Mouse (Mus musculus): ENCODE results near the gene Psmb3. TPM values are rescaled to one million over a fixed set of nuclear protein-coding genes. Genes with fewer than 3 reads are reported as not detected.

The Psmb3 gene
- polyA plus RNA-seq, 1 experiment from 2014 or later, result 247 TPM

GRCm38 (mm10) chr11:97743423-97743822 is 40.2 kb downstream of the Psmb3 start:
- H3K36me3 ChIP-seq (replicated peaks), result peaks cover 21% of the 10 kb centered on the region
- peak overlapping the region; percentile 85 for H3K9ac ChIP-seq
- H3K9me3 ChIP-seq (replicated peaks), result no peaks in the 10 kb centered on the region
- 7% methylated on average over 9 of the region's 9 CpGs for WGBS (ENCODE audit: insufficient replicate concordance)
- no peak for ATAC-seq (ENCODE audit: insufficient read depth)
- no peaks in the 10 kb centered on the region for H3K27me3 ChIP-seq
- peaks cover 31% of the 10 kb centered on the region for H3K4me1 ChIP-seq (replicated peaks)
- H3K4me3 ChIP-seq (replicated peaks), result peak overlapping the region; percentile 84
- H3K27ac ChIP-seq (replicated peaks), result peak overlapping the region; percentile 77
- peak overlapping the region; percentile 95 for H3K4me2 ChIP-seq

GRCm38 (mm10) chr11:97744063-97744717 is 41.0 kb downstream of the Psmb3 start, which contains the start of gene Pip4k2b:
TSS of gene Pip4k2b (minus strand) at chr11:97744704.
- H3K4me2 ChIP-seq, result peak within 1 kb of the TSS; percentile 95
- H3K9ac ChIP-seq, result peak within 1 kb of the TSS; percentile 88
- peak; percentile 41 for ATAC-seq (ENCODE audit: insufficient read depth)
- peaks cover 26% of the 10 kb centered on the region for H3K36me3 ChIP-seq (replicated peaks)
- peak within 1 kb of the TSS; percentile 84 for H3K4me3 ChIP-seq (replicated peaks)
- H3K4me1 ChIP-seq (replicated peaks), result peaks cover 31% of the 10 kb centered on the region
- no peaks in the 10 kb centered on the region for H3K9me3 ChIP-seq (replicated peaks)
- no peaks in the 10 kb centered on the region for H3K27me3 ChIP-seq
- WGBS (ENCODE audit: insufficient replicate concordance), result under 1% methylated on average over 63 of the region's 63 CpGs
- H3K27ac ChIP-seq (replicated peaks), result peak within 1 kb of the TSS; percentile 92

GRCm38 (mm10) chr11:97744718-97745330 is 41.6 kb downstream of the Psmb3 start:
- H3K4me2 ChIP-seq, result peak overlapping the region; percentile 95
- H3K27me3 ChIP-seq, result no peaks in the 10 kb centered on the region
- H3K36me3 ChIP-seq (replicated peaks), result peaks cover 31% of the 10 kb centered on the region
- ATAC-seq (ENCODE audit: insufficient read depth), result peak; percentile 90
- H3K9ac ChIP-seq, result peak overlapping the region; percentile 88
- H3K27ac ChIP-seq (replicated peaks), result peak overlapping the region; percentile 92
- no peaks in the 10 kb centered on the region for H3K9me3 ChIP-seq (replicated peaks)
- H3K4me1 ChIP-seq (replicated peaks), result peaks cover 31% of the 10 kb centered on the region
- WGBS (ENCODE audit: insufficient replicate concordance), result under 1% methylated on average over 45 of the region's 57 CpGs
- H3K4me3 ChIP-seq (replicated peaks), result peak overlapping the region; percentile 84

- peak overlapping the region; percentile 88 for H3K9ac ChIP-seq
- peak overlapping the region; percentile 92; the same call in 1 of the 2 replicates for H3K27ac ChIP-seq (replicated peaks)
- peak overlapping the region; percentile 84 for H3K4me3 ChIP-seq (replicated peaks)
- ATAC-seq (ENCODE audit: insufficient read depth), result no peak
- no peaks in the 10 kb centered on the region for H3K27me3 ChIP-seq
- 7% methylated on average over 13 of the region's 13 CpGs for WGBS (ENCODE audit: insufficient replicate concordance)
- H3K4me2 ChIP-seq, result peak overlapping the region; percentile 95
- H3K4me1 ChIP-seq (replicated peaks), result peaks cover 26% of the 10 kb centered on the region
- no peaks in the 10 kb centered on the region for H3K9me3 ChIP-seq (replicated peaks)
- peaks cover 36% of the 10 kb centered on the region for H3K36me3 ChIP-seq (replicated peaks)
Observed at GRCm38 (mm10) chr11:97745331-97745721, 42.1 kb downstream of the Psmb3 start.

- Histone ChIP-seq H3K4me1 (replicated peaks) (peaks cover 17% of the 10 kb centered on the region), H3K9ac (no peak overlapping the region), H3K4me2 (no peak overlapping the region), H3K27ac (replicated peaks) (no peak overlapping the region), H3K9me3 (replicated peaks) (no peaks in the 10 kb centered on the region), H3K36me3 (replicated peaks) (peaks cover 60% of the 10 kb centered on the region), H3K27me3 (no peaks in the 10 kb centered on the region), H3K4me3 (replicated peaks) (no peak overlapping the region)
- 84% methylated on average over 8 of the region's 8 CpGs for WGBS (ENCODE audit: insufficient replicate concordance)
- ATAC-seq (ENCODE audit: insufficient read depth), result no peak
Observed at GRCm38 (mm10) chr11:97747773-97748172, 44.6 kb downstream of the Psmb3 start.

GRCm38 (mm10) chr11:97748496-97748895 is 45.3 kb downstream of the Psmb3 start:
- no peak overlapping the region for H3K9ac ChIP-seq

GRCm38 (mm10) chr11:97753277-97753676 is 50.1 kb downstream of the Psmb3 start:
- Histone ChIP-seq H3K36me3 (replicated peaks) (peaks cover 93% of the 10 kb centered on the region), H3K4me3 (replicated peaks) (no peak overlapping the region), H3K27me3 (no peaks in the 10 kb centered on the region), H3K4me1 (replicated peaks) (peaks cover 5% of the 10 kb centered on the region; the same call in 1 of the 2 replicates), H3K9me3 (replicated peaks) (no peaks in the 10 kb centered on the region), H3K9ac (no peak overlapping the region), H3K27ac (replicated peaks) (no peak overlapping the region), H3K4me2 (no peak overlapping the region)
- no peak for ATAC-seq (ENCODE audit: insufficient read depth)
- 82% methylated on average over 8 of the region's 8 CpGs for WGBS (ENCODE audit: insufficient replicate concordance)

More at GRCm38 (mm10) chr11:97748496-97748895, 45.3 kb downstream of the Psmb3 start:
- Histone ChIP-seq H3K4me1 (replicated peaks) (peaks cover 10% of the 10 kb centered on the region), H3K4me2 (no peak overlapping the region), H3K27me3 (no peaks in the 10 kb centered on the region), H3K9me3 (replicated peaks) (no peaks in the 10 kb centered on the region), H3K4me3 (replicated peaks) (no peak overlapping the region), H3K27ac (replicated peaks) (no peak overlapping the region), H3K36me3 (replicated peaks) (peaks cover 67% of the 10 kb centered on the region)
- WGBS (ENCODE audit: insufficient replicate concordance), result 77% methylated on average over 5 of the region's 5 CpGs
- ATAC-seq (ENCODE audit: insufficient read depth), result no peak

GRCm38 (mm10) chr11:97758125-97758524 is 54.9 kb downstream of the Psmb3 start:
- Histone ChIP-seq H3K9ac (no peak overlapping the region), H3K4me2 (no peak overlapping the region), H3K9me3 (replicated peaks) (no peaks in the 10 kb centered on the region), H3K36me3 (replicated peaks) (peaks cover 90% of the 10 kb centered on the region), H3K4me1 (replicated peaks) (peaks cover 5% of the 10 kb centered on the region; the same call in 1 of the 2 replicates), H3K27ac (replicated peaks) (no peak overlapping the region), H3K4me3 (replicated peaks) (no peak overlapping the region), H3K27me3 (no peaks in the 10 kb centered on the region)
- WGBS (ENCODE audit: insufficient replicate concordance), result 72% methylated on average over 1 of the region's 1 CpGs
- ATAC-seq (ENCODE audit: insufficient read depth), result no peak

GRCm38 (mm10) chr11:97758942-97759341 is 55.7 kb downstream of the Psmb3 start:
- no peak overlapping the region for H3K4me2 ChIP-seq
- 70% methylated on average over 6 of the region's 6 CpGs for WGBS (ENCODE audit: insufficient replicate concordance)
- no peak for ATAC-seq (ENCODE audit: insufficient read depth)
- H3K4me3 ChIP-seq (replicated peaks), result no peak overlapping the region
- H3K9me3 ChIP-seq (replicated peaks), result no peaks in the 10 kb centered on the region
- H3K36me3 ChIP-seq (replicated peaks), result peaks cover 87% of the 10 kb centered on the region
- H3K4me1 ChIP-seq (replicated peaks), result peaks cover 5% of the 10 kb centered on the region; the same call in 1 of the 2 replicates
- H3K27ac ChIP-seq (replicated peaks), result no peak overlapping the region
- H3K27me3 ChIP-seq, result no peaks in the 10 kb centered on the region
- no peak overlapping the region for H3K9ac ChIP-seq

GRCm38 (mm10) chr11:97761638-97762037 is 58.4 kb downstream of the Psmb3 start:
- Histone ChIP-seq H3K36me3 (replicated peaks) (peaks cover 66% of the 10 kb centered on the region), H3K9ac (no peak overlapping the region), H3K4me2 (no peak overlapping the region), H3K27me3 (no peaks in the 10 kb centered on the region), H3K9me3 (replicated peaks) (no peaks in the 10 kb centered on the region), H3K27ac (replicated peaks) (no peak overlapping the region), H3K4me1 (replicated peaks) (peaks cover 18% of the 10 kb centered on the region), H3K4me3 (replicated peaks) (no peak overlapping the region)
- no peak for ATAC-seq (ENCODE audit: insufficient read depth)
